Mouse (Mus musculus) liver, adult 2 months (tissue): ENCODE measurements around the gene Cog7.

Source experiments
- CTCF ChIP-seq: fragments of 200-500 bp; IDR thresholded peaks from 2 replicates; pipeline ENCODE4 v1.5.1; 2011; ENCODE audit warnings: low read depth, low read length, control low read depth
- POLR2A ChIP-seq: fragments of 200-500 bp; IDR thresholded peaks from 2 replicates; pipeline ENCODE4 v1.6.1; 2011; ENCODE audit warnings: low read length, control low read depth; ENCODE audit not compliant: insufficient read depth; ENCODE audit errors: extremely low read depth

DNA sequence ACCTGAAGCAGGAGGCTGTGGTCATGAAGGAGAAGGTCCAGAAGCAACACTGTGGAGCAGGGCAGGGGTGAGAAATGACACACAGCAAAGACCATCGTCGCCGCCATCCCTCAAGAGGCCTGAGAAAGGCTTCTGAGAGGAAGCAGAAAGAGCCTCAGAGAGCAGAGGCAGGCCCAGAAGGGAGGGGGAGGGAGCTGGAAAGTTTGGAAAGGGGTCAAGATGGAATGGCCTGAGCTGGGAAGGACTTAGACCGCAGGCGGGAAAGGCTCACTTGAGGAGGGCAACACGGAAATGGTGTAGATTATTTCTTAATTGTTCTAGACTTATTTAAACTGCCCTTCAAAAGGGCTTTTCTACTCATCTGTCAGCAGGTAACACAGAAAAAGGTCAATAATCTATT is 47.8 kb downstream of the Cog7 start:
- TF ChIP-seq POLR2A (no peak), CTCF (no peak)
